Mouse (Mus musculus) embryonic facial prominence, embryonic 12.5 days (tissue): ENCODE data around the gene Rpl28. TPM values are rescaled to one million over a fixed set of nuclear protein-coding genes. Genes with fewer than 3 reads are reported as not detected.
"Not testable (repeated sequence)": the region's sequence is repeated elsewhere in the genome, so short reads cannot be mapped to it uniquely, and the experiment has no call there.

Experiments
- ATAC-seq: fragments of 200-750 bp; cut with Nextera tagmentation; 2 replicates; pipeline ENCODE4 v1.8.0; 2017; ENCODE audit not compliant: insufficient number of reproducible peaks, insufficient read depth, low FRiP score, low TSS enrichment
- H3K27ac ChIP-seq: fragments of 300-500 bp; sonication (generic); 2 replicates; pipeline ENCODE4 v1.5.1; 2016; ENCODE audit warnings: mild to moderate bottlenecking
- H3K27me3 ChIP-seq: fragments of 300-500 bp; sonication (generic); 2 replicates; pipeline ENCODE4 v1.6.1; 2016; ENCODE audit warnings: mild to moderate bottlenecking, moderate library complexity
- H3K36me3 ChIP-seq: fragments of 300-500 bp; sonication (generic); 2 replicates; pipeline ENCODE4 v1.6.1; 2016; ENCODE audit warnings: mild to moderate bottlenecking
- H3K4me1 ChIP-seq: fragments of 300-500 bp; sonication (generic); 2 replicates; pipeline ENCODE4 v1.6.1; 2016
- H3K4me2 ChIP-seq: fragments of 300-500 bp; sonication (generic); replicated peaks from 2 replicates; pipeline ENCODE4 v1.6.1; 2016; ENCODE audit warnings: mild to moderate bottlenecking, moderate library complexity
- H3K4me3 ChIP-seq: fragments of 300-500 bp; sonication (generic); 2 replicates; pipeline ENCODE4 v1.5.1; 2016; ENCODE audit warnings: mild to moderate bottlenecking
- H3K9ac ChIP-seq: fragments of 300-500 bp; sonication (generic); 2 replicates; pipeline ENCODE4 v1.6.1; 2016; ENCODE audit warnings: mild to moderate bottlenecking, moderate library complexity
- H3K9me3 ChIP-seq: fragments of 300-500 bp; sonication (generic); 2 replicates; pipeline ENCODE4 v1.6.1; 2016; ENCODE audit warnings: mild to moderate bottlenecking, moderate library complexity
- WGBS: fragments of 180-500 bp; shearing (Covaris S2); methylation state at CpG from one replicate; pipeline ENCODE4 v1.1.7; 2016; 5-methylcytosine and 5-hydroxymethylcytosine counted together
- polyA plus RNA-seq: library from polyadenylated mRNA; unstranded; fragments of >200 nt; fragmentation: Nextera tagmentation; extraction: Ambion mirVana; gene quantifications from 2 replicates; pipeline ENCODE4 v1.2.1, GENCODE M21; 2016

Gene Rpl28
- polyA plus RNA-seq, 1 experiment from 2014 or later, result 388 TPM

DNA sequence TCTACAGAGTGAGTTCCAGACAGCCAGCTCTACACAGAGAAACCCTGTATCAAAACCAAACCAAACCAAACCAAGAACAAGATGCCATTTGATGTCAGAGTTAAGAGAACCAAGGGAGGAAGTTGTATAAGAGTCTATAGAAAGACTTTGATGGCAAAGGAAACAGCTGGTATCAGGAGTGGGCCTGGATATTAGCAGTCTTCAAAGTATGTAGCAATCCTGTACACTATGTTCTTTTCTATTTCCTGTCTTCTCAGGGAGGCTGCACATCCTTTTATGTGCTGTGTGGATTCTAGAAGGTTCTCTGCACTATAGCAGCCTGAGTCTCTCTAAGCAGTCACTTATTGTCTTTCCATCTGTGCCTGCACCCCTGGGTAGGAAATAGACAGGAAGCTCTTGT, 23.9 kb downstream of the Rpl28 start:
- H3K4me1 ChIP-seq, result peaks cover 5% of the 10 kb centered on the region
- no peak overlapping the region for H3K27ac ChIP-seq
- H3K36me3 ChIP-seq, result no peaks in the 10 kb centered on the region
- H3K9ac ChIP-seq, result no peak overlapping the region
- H3K27me3 ChIP-seq, result no peaks in the 10 kb centered on the region
- no peaks in the 10 kb centered on the region for H3K9me3 ChIP-seq
- no peak overlapping the region for H3K4me2 ChIP-seq
- H3K4me3 ChIP-seq, result no peak overlapping the region
- no peak for ATAC-seq

DNA sequence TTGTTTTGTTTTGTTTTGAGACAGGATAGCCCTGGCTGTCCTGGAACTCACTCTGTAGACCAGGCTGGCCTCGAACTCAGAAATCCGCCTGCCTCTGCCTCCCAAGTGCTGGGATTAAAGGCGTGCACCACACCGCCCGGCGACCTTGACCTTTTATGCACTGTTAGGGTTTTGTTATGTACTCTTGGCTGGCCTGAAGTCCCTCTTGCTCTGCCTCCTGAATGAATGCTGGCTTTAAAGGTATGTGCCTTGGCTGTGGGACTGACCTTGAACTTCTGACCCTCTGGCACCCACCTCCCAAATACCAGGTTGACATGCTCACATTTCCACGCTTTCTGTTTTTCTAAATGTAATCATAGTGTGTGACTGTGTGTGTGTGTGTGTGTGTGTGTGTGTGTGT, 28.3 kb downstream of the Rpl28 start:
- not testable (repeated sequence) for H3K9me3 ChIP-seq, H3K9ac ChIP-seq, H3K4me2 ChIP-seq, H3K27me3 ChIP-seq, H3K4me1 ChIP-seq, H3K27ac ChIP-seq, H3K36me3 ChIP-seq, ATAC-seq, H3K4me3 ChIP-seq
- 93% methylated on average over 7 of the region's 7 CpGs for WGBS

DNA sequence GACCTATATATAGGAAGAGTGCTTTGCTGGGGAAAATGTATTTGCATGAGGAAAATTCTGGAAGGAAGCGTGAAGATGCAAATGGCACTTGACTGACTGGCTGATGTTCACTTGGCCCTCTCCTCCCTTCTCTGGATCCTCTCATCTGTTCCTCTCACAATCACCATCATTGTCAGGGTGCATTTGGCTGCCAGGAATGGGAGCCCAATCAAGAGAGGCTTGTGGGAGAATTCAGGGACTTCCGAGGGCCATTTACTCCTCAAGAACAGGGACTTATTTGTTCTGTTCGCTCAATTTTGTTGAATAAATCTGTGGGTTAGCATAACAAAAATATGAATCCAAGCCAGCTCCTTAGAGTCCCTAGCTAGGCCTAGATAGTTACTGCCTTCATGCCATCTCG, 29.0 kb downstream of the Rpl28 start:
- H3K9ac ChIP-seq, result no peak overlapping the region
- H3K4me3 ChIP-seq, result no peak overlapping the region
- H3K4me2 ChIP-seq, result no peak overlapping the region
- H3K9me3 ChIP-seq, result no peaks in the 10 kb centered on the region
- ATAC-seq, result no peak
- H3K4me1 ChIP-seq, result peaks cover 8% of the 10 kb centered on the region; the same call in 1 of the 2 replicates
- H3K36me3 ChIP-seq, result no peaks in the 10 kb centered on the region
- no peak overlapping the region for H3K27ac ChIP-seq
- WGBS, result 77% methylated on average over 4 of the region's 4 CpGs
- H3K27me3 ChIP-seq, result no peaks in the 10 kb centered on the region

DNA sequence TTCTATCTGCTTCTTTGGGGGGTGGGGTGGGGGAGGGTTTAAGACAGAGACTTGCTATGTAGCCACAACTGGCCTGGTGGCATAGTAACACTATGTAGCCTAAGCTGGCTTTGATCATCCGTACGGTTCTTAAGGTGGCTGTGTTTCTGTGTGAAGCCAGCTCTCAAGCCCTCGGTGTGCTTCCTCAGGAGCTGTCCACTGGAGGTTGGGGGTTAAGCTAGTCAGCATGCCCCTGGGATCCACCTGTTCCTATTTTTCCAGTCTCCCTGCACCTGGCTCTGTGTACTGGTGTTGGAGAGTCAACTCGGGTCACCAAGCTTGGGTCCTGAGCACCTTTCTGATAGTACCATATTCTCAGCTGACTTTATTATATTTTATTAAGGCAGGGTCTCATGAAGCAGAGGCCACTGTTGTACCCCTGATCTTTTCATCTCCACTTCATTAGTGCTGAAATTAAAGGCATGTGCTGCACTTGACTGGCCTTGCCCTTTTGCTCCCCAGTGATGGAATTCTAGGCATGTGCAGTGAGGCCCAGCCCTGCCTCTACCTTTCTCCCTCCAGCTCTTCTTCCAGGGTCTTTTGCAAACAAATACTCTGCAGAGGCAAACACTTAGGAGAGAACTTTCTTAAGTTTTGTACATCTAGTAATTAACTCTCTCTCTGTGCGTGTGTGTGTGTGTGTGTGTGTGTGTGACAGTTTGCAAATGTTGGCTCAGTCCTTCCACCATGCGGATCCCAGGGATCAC, 29.7 kb downstream of the Rpl28 start:
- Histone ChIP-seq H3K4me2 (no peak overlapping the region), H3K27me3 (no peaks in the 10 kb centered on the region), H3K27ac (no peak overlapping the region), H3K4me3 (no peak overlapping the region), H3K4me1 (peaks cover 8% of the 10 kb centered on the region; the same call in 1 of the 2 replicates), H3K36me3 (no peaks in the 10 kb centered on the region), H3K9me3 (no peaks in the 10 kb centered on the region), H3K9ac (no peak overlapping the region)
- 58% methylated on average over 6 of the region's 6 CpGs for WGBS
- ATAC-seq, result no peak

DNA sequence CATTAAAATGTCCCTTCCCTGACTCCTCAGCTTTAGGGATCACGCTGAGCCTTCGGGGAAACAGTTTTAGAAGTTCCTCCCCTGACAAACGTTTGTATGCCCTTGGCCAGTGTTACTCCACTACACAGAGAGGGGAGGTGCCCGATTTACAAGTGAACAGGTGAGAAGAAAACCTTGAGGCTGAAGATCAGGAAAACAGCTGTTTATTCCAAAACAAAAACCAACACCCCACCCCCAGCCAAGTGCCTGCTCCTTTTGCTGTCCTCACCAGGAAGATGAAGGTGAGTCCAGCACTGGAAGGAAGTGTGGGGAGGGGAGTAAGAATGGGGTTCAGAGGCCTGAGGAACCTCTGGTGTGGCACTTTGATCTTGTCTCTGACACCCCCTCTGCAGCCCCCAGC, 32.7 kb downstream of the Rpl28 start:
- Histone ChIP-seq H3K4me1 (peaks cover 8% of the 10 kb centered on the region; the same call in 1 of the 2 replicates), H3K27me3 (peaks cover 10% of the 10 kb centered on the region), H3K4me2 (no peak overlapping the region), H3K9ac (no peak overlapping the region), H3K27ac (no peak overlapping the region), H3K36me3 (no peaks in the 10 kb centered on the region), H3K9me3 (no peaks in the 10 kb centered on the region), H3K4me3 (no peak overlapping the region)
- no peak for ATAC-seq
- WGBS, result 50% methylated on average over 4 of the region's 4 CpGs

DNA sequence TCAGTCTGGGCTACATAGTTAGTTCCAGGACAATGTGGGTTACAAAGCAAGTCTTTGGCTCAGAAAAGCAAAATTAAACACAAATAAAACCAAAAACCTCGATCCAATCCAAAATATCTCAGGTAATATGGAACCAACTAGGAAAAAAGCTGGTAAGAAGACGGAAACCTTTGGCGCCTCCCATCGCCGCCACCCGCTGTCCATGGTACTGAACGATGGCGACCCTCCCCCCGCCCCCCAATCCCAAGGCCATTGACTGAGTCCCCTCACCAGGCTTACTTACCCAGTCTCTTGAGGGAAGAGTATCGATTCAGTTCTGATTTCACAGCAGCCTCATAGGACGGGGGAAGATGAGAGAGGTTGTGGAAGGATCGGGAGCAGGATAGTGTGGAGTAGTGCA, 37.8 kb downstream of the Rpl28 start:
- ATAC-seq, result no peak
- Histone ChIP-seq H3K9ac (no peak overlapping the region), H3K4me3 (no peak overlapping the region), H3K9me3 (no peaks in the 10 kb centered on the region), H3K4me2 (no peak overlapping the region), H3K27me3 (peaks cover 47% of the 10 kb centered on the region), H3K27ac (no peak overlapping the region), H3K4me1 (no peaks in the 10 kb centered on the region), H3K36me3 (no peaks in the 10 kb centered on the region)
- WGBS, result 5% methylated on average over 12 of the region's 12 CpGs

DNA sequence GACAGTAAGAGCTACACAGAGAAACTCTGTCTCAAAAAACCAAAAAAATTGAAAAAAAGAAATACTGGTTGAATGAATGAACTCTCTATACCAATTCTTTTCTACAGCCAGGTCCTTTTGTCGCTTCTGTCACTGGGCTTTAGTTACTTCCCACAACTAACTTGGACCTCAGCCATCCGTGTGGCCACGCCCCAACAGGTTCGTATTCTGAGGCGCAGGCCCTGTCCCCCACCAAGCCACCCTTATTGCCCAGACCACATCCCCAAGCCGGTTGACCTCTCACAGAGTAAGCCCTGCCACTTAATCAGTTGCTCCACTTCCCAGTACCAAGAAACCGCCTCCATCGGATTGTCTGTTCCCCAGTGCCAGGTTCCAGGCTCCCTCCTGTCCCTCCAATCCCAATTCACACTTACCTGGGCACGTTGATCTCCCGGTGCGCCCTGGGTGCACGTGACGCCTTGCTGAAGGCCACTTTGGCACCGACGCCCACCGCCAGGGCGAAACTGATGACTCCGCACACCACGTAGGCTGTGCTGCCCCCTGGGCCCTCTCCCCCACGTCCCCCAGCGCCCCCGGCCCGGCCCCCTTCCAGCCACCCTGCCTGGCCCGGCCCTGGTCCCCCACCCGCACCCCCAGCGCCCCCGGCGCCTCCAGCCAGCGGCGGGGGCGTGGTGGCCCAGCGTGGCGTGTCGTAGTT, 43.1 kb downstream of the Rpl28 start:
- ATAC-seq, result no peak; the same call in 1 of the 2 replicates
- Histone ChIP-seq H3K4me1 (peaks cover 7% of the 10 kb centered on the region), H3K4me3 (peak overlapping the region; percentile 45), H3K27ac (no peak overlapping the region), H3K27me3 (peaks cover 80% of the 10 kb centered on the region), H3K4me2 (peak overlapping the region; percentile 84), H3K9me3 (no peaks in the 10 kb centered on the region), H3K36me3 (no peaks in the 10 kb centered on the region), H3K9ac (peak overlapping the region; percentile 54; the same call in 1 of the 2 replicates)
- WGBS, result 7% methylated on average over 34 of the region's 34 CpGs

DNA sequence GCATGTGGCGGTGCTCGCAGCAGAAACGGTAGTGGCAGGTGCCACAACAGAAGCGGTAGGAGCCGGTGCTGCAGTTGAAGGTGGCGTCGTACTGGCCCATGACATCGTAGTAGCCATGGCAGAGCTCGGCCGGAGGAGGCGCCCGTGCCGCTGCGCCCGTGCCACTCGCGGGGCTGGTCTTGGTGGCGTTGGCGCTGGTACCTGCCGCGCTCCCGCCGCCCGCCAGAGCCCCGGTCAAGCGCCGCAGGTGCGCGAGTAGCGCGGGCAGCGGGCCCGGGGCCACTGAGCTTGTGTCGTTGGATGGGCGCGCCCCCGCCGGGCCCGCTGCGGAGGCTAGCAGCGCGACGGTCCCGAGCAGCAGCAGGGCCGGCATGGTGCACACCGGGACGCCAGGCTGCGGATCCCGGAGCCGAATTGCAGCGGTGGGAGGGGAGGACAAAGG, 43.7 kb downstream of the Rpl28 start:
- no peak overlapping the region for H3K27ac ChIP-seq
- H3K4me3 ChIP-seq, result peak overlapping the region; percentile 45
- peak overlapping the region; percentile 84 for H3K4me2 ChIP-seq
- H3K36me3 ChIP-seq, result no peaks in the 10 kb centered on the region
- H3K9me3 ChIP-seq, result no peaks in the 10 kb centered on the region
- ATAC-seq, result peak; percentile 70
- H3K4me1 ChIP-seq, result peaks cover 7% of the 10 kb centered on the region
- peak overlapping the region; percentile 54 for H3K9ac ChIP-seq
- peaks cover 78% of the 10 kb centered on the region for H3K27me3 ChIP-seq
- under 1% methylated on average over 51 of the region's 51 CpGs for WGBS

DNA sequence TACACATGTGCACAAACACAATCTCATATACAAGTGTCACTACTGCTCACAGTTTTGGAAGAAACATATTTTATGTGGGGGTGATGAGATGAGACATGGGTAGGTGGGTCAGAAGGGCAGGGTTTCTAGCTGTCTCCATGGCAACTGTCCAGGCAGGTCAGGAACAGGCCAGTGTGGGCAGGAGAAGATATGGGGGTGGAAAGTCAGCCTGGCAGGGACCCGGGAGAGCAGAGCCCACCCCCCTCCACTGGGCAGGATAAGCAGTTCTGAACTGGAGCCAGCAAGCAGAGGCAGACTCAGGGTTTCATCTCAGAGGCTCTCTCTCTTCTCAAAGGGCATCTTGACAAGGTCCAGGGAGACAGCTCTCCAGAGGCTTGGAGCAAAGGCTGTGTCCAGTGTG, 45.0 kb downstream of the Rpl28 start:
- Histone ChIP-seq H3K9ac (no peak overlapping the region), H3K4me2 (no peak overlapping the region), H3K27me3 (peaks cover 83% of the 10 kb centered on the region), H3K36me3 (no peaks in the 10 kb centered on the region), H3K9me3 (no peaks in the 10 kb centered on the region), H3K27ac (no peak overlapping the region), H3K4me3 (no peak overlapping the region), H3K4me1 (peaks cover 13% of the 10 kb centered on the region)
- no peak for ATAC-seq
- 18% methylated on average over 1 of the region's 1 CpGs for WGBS

DNA sequence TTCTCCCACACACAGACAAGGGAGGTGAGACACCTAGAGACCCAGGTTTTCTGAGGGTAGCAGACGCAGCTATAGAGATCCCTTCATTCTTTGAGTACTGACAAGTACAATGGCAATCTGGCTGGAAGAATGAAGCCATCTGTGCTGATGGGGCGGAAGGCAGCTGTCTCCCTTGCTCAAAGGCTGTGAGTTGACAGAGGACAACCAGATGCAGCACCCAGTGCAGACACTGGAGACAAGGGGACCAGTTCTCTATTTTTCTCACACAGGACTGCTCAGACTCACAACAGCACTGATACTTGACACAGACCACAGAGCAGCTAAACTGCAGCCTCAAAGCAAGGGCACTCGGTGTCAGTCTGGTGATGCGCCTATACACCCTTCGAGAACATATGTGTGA, 49.4 kb downstream of the Rpl28 start:
- no peak overlapping the region for H3K4me3 ChIP-seq
- no peaks in the 10 kb centered on the region for H3K36me3 ChIP-seq
- no peaks in the 10 kb centered on the region for H3K9me3 ChIP-seq
- 51% methylated on average over 5 of the region's 5 CpGs for WGBS
- H3K27ac ChIP-seq, result no peak overlapping the region
- H3K27me3 ChIP-seq, result peaks cover 86% of the 10 kb centered on the region
- H3K9ac ChIP-seq, result no peak overlapping the region
- peak overlapping the region; percentile 92 for H3K4me2 ChIP-seq
- ATAC-seq, result peak; percentile 18; the same call in 1 of the 2 replicates
- H3K4me1 ChIP-seq, result peaks cover 21% of the 10 kb centered on the region

DNA sequence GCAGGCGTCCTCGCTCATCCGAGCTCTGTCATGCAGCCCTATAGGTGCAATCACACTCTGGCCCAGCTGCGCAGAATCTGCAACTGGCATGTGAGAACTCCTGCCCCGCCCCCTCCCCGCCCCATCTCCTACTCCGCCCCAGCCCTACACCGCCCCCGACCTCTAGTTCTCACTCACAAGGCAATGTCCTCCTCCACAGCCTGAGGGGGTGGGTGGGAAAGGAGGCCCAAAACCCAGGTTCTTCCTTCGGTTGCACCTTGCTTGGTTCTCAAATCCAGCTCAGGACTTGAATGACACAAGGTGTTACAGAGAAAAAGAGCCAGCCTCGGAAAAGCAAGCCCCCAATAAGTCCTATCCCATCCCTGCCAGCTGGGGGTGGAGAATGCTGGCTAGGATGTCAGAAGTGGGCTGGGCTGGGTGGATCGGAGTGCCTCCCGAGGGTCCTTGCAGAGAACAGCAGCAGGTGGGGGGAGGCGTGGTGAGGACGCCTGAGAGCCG, 50.0 kb downstream of the Rpl28 start:
- H3K9me3 ChIP-seq, result no peaks in the 10 kb centered on the region
- no peaks in the 10 kb centered on the region for H3K36me3 ChIP-seq
- H3K4me1 ChIP-seq, result peaks cover 21% of the 10 kb centered on the region
- H3K27ac ChIP-seq, result no peak overlapping the region
- H3K4me2 ChIP-seq, result peak overlapping the region; percentile 92
- ATAC-seq, result peak; percentile 71
- 1% methylated on average over 16 of the region's 16 CpGs for WGBS
- no peak overlapping the region for H3K9ac ChIP-seq
- H3K27me3 ChIP-seq, result peaks cover 81% of the 10 kb centered on the region
- H3K4me3 ChIP-seq, result peak overlapping the region; percentile 12
